Mouse (Mus musculus): ENCODE data around the gene Gm32687.
"Not testable (repeated sequence)": the region's sequence is repeated elsewhere in the genome, so short reads cannot be mapped to it uniquely, and the experiment has no call there.

The Gm32687 gene

GRCm38 (mm10) chr10:81863409-81864407, at the start of gene Gm32687:
Gm32687 (plus strand) TSS chr10:81863934.
- DNase-seq (ENCODE audit: low spot score in 2 of 2), result peak in 1 of 2 experiments; percentile 0

GRCm38 (mm10) chr10:81846219-81846618, 17.5 kb upstream of the Gm32687 start:
- DNase-seq (ENCODE audit: low spot score in 2 of 2), result not testable (repeated sequence)

- DNase-seq (ENCODE audit: low spot score in 2 of 2), result not testable (repeated sequence)
Observed at GRCm38 (mm10) chr10:81929842-81930743, 66.4 kb downstream of the Gm32687 start, which contains the start of gene Zfp781. Zfp781 (minus strand) TSS chr10:81930480.

All from right cerebral cortex, postnatal 36 days (tissue).